Mouse (Mus musculus) spleen, adult 18-20 months (tissue): ENCODE measurements around the gene Pcdh15.

Experiments used
- DNase-seq, 2 experiments: peaks; one replicate each; pipeline ENCODE4 v3.0.0; 2022; ENCODE audit warnings: mixed read lengths in 2 of 2

Pcdh15 gene

GRCm38 (mm10) chr10:73823214-73823613, 724.1 kb downstream of the Pcdh15 start:
- DNase-seq = no peak

DNA sequence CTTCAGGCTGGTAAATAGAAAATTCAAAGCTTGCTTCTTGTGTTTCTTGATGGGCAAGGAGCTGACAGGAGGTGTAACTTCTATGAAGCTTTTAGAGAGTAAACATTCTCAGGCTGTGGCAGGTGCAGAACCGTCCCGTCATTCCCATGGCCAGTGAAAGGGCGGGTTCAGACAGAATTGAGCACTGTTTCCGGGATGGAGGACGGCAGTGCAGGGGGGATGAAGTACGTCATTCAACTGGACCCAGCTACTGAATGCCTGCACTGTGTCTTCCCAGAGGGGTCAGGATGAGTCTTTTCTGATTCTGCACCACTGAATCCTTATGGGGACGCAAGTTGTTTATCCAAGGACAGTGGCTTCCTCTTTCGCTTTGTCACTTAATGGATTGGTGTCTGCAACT, 727.2 kb downstream of the Pcdh15 start:
- DNase-seq = no peak

DNA sequence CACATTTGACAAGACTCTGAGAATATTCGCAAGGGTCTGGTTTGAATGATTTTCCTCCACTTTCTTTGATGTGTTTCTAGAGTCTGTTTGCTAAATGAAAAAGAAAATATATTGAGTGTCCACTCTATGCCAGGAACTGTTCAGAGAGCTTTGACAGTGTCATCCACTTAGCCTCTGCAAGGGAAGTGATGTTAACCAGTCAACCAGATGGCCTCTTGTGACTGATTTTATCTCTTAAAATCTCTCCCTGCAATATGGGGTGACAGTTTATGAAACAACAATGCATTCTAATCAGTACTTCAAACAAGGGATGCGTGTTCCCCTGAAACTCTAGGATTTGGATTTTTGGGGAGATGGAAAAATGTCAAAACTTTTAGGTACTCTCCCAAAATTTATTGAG, 729.6 kb downstream of the Pcdh15 start:
- no peak for DNase-seq

DNA sequence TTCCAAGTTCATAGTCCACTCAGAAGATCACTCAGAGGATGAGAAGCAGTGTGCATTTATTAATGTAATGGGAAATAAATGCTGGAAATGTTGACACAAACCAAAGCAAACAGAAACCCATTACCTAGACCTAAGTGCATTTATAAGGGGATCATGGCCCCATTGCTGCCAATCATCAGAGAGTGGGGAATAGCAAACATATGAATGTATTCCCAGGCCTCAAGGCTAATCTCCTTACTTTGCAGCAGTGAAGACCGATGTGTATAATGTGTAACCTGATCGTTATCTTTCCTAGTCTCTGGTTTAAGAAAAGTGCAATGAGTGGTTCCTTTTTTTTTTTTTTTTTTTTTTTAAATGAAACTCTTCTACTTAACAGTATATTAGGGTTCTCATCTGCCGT, 745.9 kb downstream of the Pcdh15 start:
- no peak for DNase-seq

DNA sequence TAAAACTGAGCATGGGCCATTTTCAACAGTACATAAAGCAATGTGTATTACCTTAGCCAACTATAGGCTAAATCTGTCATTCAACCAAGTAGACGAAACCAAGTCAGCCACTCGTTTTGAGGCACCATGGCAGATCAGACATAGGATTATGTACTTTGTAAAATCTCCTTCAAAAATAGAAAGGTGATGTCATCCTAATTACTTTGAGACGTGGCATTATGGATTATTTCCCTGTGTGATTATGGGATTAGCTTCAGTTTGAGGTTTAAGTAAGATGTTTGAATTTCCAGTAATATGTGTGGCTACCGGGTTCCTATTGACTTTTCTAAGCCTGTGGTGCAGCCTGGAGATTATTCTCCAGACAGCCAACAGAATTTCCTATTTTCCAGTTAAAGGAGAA, 763.0 kb downstream of the Pcdh15 start:
- no peak for DNase-seq

GRCm38 (mm10) chr10:73878055-73878728, 779.0 kb downstream of the Pcdh15 start:
- no peak for DNase-seq

- DNase-seq = no peak
Observed at GRCm38 (mm10) chr10:73878729-73879067, 779.6 kb downstream of the Pcdh15 start.

DNA sequence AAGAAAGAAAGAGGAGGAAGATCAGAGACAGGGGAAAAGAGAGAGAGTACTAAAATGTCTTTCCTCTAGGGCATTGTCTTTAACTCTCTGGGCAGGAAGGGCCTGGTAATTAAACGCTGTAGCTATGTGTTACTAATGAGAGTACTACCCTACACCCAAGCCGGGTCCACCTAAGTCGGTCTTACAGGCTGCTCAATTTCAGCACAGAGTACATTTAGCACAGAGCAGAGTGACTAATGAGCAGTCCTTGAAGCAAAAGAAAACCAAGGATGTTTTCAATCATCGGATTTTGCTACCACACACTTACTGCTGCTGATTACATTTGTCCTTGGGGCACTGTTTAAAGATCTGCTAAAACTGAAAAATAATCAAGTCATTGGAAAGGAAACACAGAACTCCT, 788.6 kb downstream of the Pcdh15 start:
- no peak for DNase-seq

DNA sequence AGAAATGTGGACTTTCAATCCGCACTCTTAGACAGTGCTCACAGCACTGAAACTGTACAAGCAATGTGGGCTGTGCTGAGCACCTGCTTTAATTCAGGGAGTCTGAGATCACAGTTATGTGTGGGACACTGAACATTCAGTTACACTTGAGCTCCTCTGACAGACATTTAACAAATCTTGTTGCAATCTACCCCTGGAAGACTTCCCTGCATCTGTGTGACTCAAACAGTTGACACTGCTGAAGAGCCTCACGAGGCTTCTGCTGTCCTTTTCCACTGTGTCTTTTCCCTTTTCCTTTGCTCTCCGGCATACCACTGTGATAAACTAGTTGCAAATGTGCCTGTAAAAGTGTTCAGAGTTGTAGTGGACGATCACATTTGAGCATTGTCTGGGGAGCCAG, 793.1 kb downstream of the Pcdh15 start:
- no peak for DNase-seq

- DNase-seq = no peak
Observed at GRCm38 (mm10) chr10:73896086-73896607, 797.0 kb downstream of the Pcdh15 start.

- no peak for DNase-seq
Observed at GRCm38 (mm10) chr10:73899165-73899564, 800.0 kb downstream of the Pcdh15 start.

DNA sequence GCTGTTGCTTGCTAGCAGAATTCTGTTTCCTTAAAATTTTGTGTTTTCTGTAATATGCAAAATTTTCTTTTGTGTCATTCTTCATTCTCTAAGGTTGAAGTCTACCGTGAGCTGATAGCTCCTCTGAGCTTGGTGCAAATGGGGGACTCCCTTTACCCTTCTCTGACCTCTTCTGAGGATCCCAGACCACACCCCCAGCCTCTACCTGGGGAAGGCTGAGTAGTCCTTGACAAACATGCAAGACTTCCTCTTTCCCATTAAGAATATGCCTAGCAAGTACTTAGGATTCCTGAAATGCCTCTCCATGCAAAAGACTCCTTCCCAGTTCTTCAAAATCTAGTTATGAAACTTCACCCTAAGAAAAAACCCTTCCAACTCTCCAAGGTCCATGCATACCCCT, 808.5 kb downstream of the Pcdh15 start:
- no peak for DNase-seq

DNA sequence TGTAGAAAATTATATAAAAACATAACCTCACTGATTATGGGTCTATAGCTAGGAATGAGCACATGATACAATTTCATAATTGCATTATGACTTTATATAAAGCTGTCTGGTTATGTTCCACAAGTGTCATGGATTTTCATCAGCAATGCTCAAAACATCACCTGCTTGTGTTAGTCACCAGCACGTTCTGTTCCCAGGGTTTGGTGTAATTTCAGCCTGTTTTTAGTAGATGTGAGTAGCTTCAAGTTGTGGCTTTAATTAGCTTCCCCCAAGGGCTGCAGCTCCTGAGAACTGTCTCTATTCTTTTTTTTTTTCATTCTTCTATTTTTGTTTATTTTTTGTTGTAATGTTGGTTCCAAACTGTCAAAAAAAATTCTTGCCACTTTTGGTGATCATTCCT, 809.4 kb downstream of the Pcdh15 start:
- no peak for DNase-seq

DNA sequence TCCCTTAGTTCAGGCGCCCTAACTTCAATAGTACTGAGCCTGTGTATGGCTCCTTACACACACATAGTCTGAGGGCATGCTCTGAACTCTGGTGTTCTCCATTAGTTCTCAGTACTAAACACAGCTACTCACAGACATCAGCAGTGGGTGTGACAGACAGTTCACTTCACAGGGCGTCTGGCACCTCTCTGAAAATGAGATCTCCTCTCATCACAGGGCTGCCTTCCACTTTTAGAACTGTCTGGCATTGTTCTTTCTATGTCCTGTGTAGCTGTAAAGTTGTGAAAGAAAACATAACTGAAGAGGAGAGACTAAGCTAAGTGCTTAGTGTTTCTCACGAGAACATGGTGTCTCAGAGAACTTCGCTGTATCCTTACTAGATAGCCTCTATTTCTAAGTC, 816.0 kb downstream of the Pcdh15 start:
- DNase-seq = no peak

GRCm38 (mm10) chr10:73921579-73921978, 822.4 kb downstream of the Pcdh15 start:
- DNase-seq = no peak

- no peak for DNase-seq
Observed at GRCm38 (mm10) chr10:73928672-73929071, 829.5 kb downstream of the Pcdh15 start.

DNA sequence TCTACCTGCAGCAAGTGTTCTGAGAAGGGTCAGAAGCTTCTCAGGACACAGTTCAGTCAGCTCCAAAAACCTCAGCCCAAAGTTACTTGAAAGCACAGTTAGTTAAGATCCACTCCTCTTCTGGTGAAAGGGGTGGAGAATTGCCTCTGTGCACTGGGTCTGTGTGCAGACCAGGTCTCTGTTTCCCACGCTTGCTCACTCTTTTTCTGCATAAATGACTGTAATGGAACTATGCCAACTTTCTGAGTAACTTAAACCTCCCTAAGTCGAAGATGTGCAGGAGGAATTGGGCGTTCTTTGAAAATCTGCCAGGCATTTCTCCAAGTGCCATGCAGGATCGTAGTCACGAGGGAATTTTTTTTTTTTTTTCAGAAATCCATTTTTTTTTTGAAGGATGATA, 830.6 kb downstream of the Pcdh15 start:
- DNase-seq = no peak

DNA sequence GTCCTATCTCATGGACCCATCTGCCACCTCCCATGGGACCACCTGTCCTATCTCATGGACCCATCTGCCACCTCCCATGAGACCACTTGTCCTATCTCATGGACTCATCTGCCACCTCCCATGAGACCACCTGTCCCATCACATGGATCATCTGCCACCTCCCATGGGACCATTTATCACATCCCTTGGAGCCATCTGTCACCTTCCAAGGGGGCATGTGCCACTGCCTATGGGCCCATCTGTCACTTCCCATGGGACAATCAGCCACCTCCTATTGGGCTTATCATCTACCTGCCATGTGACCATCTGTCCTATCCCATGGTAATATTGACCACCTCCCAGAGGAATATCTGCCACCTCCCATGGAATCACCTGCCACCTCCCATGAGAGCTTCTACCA, 832.0 kb downstream of the Pcdh15 start:
- DNase-seq = no peak

DNA sequence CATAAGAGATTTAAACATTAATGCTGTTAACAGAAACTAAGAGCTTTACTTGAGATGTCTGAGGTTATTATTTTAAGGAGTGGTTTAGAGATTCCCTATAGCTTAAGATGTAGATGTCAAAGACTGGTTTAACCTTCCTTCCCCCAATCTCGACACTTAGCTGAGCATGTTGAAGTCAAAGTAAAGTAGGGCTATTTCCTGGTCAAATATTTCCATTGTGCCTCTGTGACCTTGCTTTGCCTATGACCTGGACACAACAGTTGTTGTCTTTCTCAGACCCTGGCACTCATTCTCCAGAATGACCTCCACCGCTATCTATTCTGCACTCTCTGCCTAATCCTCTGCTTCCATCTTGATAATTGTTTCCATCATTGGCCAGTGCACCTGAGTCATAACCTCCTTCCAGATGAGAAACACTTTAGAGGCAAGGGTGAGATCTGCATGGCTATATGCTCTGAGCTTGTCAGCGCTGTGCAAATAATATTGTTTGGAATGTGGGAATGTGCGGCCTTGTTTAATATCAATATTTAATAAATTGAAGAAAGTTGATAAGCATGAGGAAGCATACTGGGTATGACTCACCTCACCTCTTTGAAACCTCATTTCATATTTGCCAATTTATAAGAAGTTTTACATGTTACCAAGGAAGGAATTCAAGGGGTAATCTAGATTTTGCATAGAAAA, 833.0 kb downstream of the Pcdh15 start:
- DNase-seq = no peak

- DNase-seq = no peak
Observed at GRCm38 (mm10) chr10:73936121-73936520, 837.0 kb downstream of the Pcdh15 start.

DNA sequence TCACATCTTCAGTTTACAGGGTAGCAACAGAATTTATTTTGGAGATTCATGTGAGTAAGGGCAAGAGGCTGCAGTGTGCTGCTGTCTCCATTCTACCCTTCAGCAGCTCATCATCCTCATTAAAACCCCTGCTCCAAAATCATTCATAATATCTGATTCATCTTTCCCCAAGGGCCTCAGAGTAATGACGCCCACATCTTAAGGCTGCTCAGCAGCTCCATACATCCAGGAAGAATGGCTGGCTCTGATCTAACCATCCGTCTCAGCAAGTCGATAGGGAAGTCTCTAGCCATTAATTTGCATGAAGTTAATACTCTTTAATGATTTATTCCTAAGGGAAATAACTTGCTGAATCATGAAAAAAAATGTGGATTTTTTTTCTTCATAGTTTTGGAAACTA, 839.8 kb downstream of the Pcdh15 start:
- DNase-seq = no peak

GRCm38 (mm10) chr10:73947799-73948198, 848.7 kb downstream of the Pcdh15 start:
- no peak for DNase-seq

DNA sequence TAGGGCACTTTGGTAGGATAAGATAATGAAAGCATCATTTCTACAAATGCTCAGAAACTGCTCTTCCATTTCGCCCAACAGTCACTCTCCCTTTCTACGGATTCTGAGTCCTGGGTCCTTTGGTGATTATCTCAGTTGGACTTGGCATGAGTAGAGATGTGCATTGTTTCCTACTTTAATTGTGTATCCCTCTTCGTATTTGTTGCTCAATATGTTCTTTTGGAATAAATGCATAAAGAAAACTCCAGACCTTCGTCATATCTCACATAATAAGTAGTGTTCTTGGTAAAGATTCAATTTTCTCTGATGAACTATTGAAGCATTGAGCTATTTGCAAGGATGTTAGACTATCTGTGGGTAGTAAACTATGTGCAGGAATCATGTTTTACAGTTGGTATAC, 854.2 kb downstream of the Pcdh15 start:
- DNase-seq = no peak

DNA sequence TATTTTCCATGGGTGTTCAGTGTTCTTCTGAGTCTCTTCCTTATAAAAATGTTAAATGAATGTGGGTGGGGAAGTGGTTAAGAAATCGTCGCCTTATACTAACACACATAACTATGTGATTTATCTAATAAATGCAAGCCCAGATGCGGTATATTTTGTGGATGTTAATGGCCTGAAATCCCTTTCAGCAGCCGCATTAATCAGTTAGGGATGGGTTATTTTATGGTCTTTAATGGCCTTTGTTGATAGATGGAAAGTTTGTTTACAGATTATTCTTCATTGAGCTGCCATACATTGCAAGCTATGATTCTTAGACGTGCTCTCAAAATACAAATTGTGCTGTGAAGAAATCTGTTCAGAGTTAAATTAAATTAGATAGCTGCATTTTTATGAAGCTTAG, 884.9 kb downstream of the Pcdh15 start:
- DNase-seq = no peak

DNA sequence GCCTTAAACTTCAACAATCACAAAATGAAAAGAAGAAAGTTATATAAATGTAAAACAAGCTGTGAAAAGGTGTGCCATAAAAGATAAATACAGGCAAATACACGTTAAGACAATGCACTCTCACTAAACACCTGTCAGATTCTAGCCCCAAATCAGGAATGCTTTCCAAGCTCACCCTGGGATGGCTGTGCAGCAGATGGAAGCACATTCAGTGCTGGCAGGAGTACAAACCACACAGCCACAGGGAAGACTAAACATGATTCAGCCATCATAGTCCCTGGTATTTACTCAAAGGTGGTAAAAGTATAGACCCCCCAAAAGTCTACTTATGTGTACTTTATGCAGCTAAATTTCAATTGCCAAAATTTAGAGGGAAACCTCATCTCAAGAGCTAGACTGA, 909.7 kb downstream of the Pcdh15 start:
- no peak for DNase-seq
